Mouse (Mus musculus): ENCODE measurements around the gene Hoxa11. TPM values are rescaled to one million over a fixed set of nuclear protein-coding genes. Genes with fewer than 3 reads are reported as not detected.

Gene Hoxa11
- polyA plus RNA-seq, 1 experiment = not detected

DNA sequence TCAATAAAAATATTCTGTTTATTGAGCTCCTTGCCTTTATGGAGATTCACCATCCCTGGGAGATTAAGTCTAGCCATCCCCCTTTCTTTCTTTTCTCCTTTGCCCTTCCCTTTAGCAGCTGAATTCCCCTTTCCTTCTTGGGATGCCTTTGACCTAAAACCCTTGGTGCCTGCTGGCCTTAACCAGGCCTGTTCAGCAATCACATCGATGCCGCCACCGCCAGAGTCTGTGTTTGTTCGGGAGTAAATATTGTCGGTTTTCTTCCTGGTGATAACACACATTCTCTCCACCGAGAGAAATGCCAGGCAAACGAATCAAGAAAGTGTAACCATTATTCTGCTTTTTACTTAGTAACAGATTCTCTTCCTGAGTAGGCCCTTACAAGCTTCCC, 7.5 kb downstream of the Hoxa11 start:
- H3K4me1 ChIP-seq (ENCODE audit: control insufficient read depth, insufficient read depth, low read length) = no peaks in the 10 kb centered on the region
- H3K4me3 ChIP-seq (replicated peaks; ENCODE audit: insufficient read depth, low read depth, low read length) = no peak overlapping the region
- peaks cover 16% of the 10 kb centered on the region; the same call in 1 of the 2 replicates for H3K27me3 ChIP-seq (ENCODE audit: control insufficient read depth, insufficient read depth, low read length)
- TF ChIP-seq CTCF (IDR thresholded peaks at IDR 0.05; ENCODE audit: borderline replicate concordance, insufficient read depth, low read depth, low read length) (no peak), POLR2A (IDR thresholded peaks at IDR 0.05; ENCODE audit: borderline replicate concordance, insufficient read depth, low read length) (no peak)
- 7% methylated on average over 7 of the region's 7 CpGs for WGBS
- DNase-seq = peak in 1 of 2 experiments; percentile 1
- no peak overlapping the region for H3K27ac ChIP-seq (ENCODE audit: insufficient read depth, low read length)

DNA sequence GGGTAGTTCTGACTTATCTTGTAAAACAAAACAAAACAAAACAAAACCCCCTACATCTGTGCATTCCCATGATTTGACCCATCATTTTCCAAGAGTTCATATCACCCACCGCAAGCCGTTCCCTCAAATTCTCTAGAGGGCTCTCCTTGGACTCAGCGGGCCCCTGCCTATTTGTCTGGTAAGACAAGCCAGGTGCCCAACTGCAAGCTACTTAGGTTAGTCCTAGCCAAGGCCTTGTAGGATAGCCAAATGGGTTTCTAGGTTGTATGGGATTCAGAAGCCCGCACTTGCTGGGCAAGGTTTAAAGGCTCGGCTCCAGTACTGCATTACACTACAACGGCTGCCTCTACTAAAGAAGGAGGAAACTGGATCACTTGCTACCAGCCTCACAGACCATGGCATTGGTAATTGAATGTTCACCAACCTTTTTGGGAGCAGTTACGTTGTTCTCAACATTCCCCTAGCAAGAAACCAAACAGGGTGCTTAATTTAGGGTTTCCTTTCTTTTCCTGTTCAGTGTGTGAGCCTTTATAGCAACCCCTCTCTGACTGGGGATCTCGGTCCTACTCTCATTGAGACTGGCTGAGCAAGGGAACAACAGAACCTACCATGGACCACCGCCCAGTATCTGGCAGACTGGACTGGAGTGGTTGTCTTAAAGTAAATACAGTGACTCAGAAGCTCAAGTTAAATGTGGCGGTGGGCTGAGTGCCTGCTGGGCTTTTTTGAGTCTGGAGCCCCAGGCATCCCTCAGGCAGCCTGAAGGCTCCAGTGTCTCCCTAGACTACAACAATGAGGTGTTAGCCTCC, 8.1 kb downstream of the Hoxa11 start:
- no peak for TF ChIP-seq POLR2A (IDR thresholded peaks at IDR 0.05; ENCODE audit: borderline replicate concordance, insufficient read depth, low read length)
- TF ChIP-seq CTCF (IDR thresholded peaks at IDR 0.05; ENCODE audit: borderline replicate concordance, insufficient read depth, low read depth, low read length) = no peak
- Histone ChIP-seq H3K27ac (ENCODE audit: insufficient read depth, low read length) (no peak overlapping the region), H3K27me3 (ENCODE audit: control insufficient read depth, insufficient read depth, low read length) (peaks cover 14% of the 10 kb centered on the region; the same call in 1 of the 2 replicates), H3K4me3 (replicated peaks; ENCODE audit: insufficient read depth, low read depth, low read length) (no peak overlapping the region), H3K4me1 (ENCODE audit: control insufficient read depth, insufficient read depth, low read length) (no peaks in the 10 kb centered on the region)
- 13% methylated on average over 10 of the region's 10 CpGs for WGBS
- peak in 1 of 2 experiments; percentile 2 for DNase-seq

DNA sequence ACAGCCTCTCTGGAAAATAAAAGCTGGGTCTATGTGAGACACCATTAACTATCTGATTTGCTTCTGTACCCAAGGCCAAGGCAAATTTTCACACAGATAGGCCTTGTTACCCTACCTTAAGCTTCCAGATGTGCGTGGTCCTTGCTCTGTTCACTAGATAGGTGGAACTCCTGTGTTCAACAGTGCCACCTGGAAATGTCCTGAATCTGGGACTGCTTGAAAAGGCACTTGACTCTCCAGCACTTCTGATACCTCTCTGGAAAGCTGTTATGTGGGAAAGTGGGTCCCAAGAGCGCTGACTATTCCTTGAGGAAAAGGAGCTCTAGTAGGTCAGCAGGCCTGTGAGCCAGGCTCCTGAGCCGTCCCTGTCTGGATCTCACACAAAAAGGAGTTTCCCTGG, 8.8 kb downstream of the Hoxa11 start:
- Histone ChIP-seq H3K4me1 (ENCODE audit: control insufficient read depth, insufficient read depth, low read length) (no peaks in the 10 kb centered on the region), H3K4me3 (replicated peaks; ENCODE audit: insufficient read depth, low read depth, low read length) (no peak overlapping the region), H3K27ac (ENCODE audit: insufficient read depth, low read length) (no peak overlapping the region), H3K27me3 (ENCODE audit: control insufficient read depth, insufficient read depth, low read length) (peaks cover 17% of the 10 kb centered on the region; the same call in 1 of the 2 replicates)
- TF ChIP-seq POLR2A (IDR thresholded peaks at IDR 0.05; ENCODE audit: borderline replicate concordance, insufficient read depth, low read length) = no peak
- no peak for TF ChIP-seq CTCF (IDR thresholded peaks at IDR 0.05; ENCODE audit: borderline replicate concordance, insufficient read depth, low read depth, low read length)
- 12% methylated on average over 3 of the region's 3 CpGs for WGBS
- DNase-seq = peak in 1 of 2 experiments; percentile 3

DNA sequence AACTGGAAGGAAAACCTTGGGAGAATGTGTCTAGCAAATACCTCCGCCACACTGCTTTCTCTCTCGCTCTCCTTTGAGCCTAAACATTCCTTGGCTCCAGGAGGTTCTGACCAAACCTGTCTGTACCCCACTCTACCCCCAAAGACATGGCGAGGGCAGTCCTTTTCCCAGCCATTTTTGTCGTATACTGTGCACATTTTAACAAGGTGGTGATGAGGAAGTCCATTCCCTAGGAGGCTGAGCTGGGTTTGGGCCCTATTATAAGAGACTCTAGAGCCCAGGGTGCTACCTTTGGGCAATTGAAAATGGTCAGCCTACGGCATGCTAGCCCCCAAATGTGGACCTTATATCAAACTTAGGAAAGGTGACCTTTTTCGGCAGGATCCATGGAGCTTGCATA, 9.7 kb downstream of the Hoxa11 start:
- Histone ChIP-seq H3K4me3 (replicated peaks; ENCODE audit: insufficient read depth, low read depth, low read length) (no peak overlapping the region), H3K27me3 (ENCODE audit: control insufficient read depth, insufficient read depth, low read length) (peaks cover 18% of the 10 kb centered on the region; the same call in 1 of the 2 replicates), H3K4me1 (ENCODE audit: control insufficient read depth, insufficient read depth, low read length) (no peaks in the 10 kb centered on the region), H3K27ac (ENCODE audit: insufficient read depth, low read length) (no peak overlapping the region)
- TF ChIP-seq CTCF (IDR thresholded peaks at IDR 0.05; ENCODE audit: borderline replicate concordance, insufficient read depth, low read depth, low read length) (no peak), POLR2A (IDR thresholded peaks at IDR 0.05; ENCODE audit: borderline replicate concordance, insufficient read depth, low read length) (no peak)
- DNase-seq = peak in 1 of 2 experiments; percentile 0
- 23% methylated on average over 6 of the region's 6 CpGs for WGBS

DNA sequence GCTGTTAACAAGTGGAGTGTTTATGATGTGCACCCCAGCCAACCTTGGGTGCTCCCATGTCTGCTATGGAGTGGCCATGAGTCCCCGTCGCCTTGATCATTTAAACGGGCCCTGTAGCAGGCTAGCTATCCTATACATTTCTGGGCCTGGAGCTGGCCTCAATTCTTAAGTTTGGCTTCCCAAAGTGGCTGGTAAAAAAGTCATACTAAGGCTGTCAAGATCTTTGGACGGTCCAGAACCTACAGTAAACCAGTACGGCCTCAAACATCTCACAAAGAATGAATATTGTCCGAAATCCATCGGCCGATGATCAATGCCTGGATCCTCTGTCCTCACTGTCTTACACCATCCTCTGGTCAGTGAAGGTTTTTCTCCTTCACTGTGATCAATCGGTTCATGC, 10.3 kb downstream of the Hoxa11 start:
- WGBS = 26% methylated on average over 9 of the region's 9 CpGs
- peak in 1 of 2 experiments; percentile 1 for DNase-seq
- Histone ChIP-seq H3K27me3 (ENCODE audit: control insufficient read depth, insufficient read depth, low read length) (peaks cover 19% of the 10 kb centered on the region; the same call in 1 of the 2 replicates), H3K4me1 (ENCODE audit: control insufficient read depth, insufficient read depth, low read length) (no peaks in the 10 kb centered on the region), H3K4me3 (replicated peaks; ENCODE audit: insufficient read depth, low read depth, low read length) (no peak overlapping the region), H3K27ac (ENCODE audit: insufficient read depth, low read length) (no peak overlapping the region)
- TF ChIP-seq CTCF (IDR thresholded peaks at IDR 0.05; ENCODE audit: borderline replicate concordance, insufficient read depth, low read depth, low read length) (no peak), POLR2A (IDR thresholded peaks at IDR 0.05; ENCODE audit: borderline replicate concordance, insufficient read depth, low read length) (no peak)

DNA sequence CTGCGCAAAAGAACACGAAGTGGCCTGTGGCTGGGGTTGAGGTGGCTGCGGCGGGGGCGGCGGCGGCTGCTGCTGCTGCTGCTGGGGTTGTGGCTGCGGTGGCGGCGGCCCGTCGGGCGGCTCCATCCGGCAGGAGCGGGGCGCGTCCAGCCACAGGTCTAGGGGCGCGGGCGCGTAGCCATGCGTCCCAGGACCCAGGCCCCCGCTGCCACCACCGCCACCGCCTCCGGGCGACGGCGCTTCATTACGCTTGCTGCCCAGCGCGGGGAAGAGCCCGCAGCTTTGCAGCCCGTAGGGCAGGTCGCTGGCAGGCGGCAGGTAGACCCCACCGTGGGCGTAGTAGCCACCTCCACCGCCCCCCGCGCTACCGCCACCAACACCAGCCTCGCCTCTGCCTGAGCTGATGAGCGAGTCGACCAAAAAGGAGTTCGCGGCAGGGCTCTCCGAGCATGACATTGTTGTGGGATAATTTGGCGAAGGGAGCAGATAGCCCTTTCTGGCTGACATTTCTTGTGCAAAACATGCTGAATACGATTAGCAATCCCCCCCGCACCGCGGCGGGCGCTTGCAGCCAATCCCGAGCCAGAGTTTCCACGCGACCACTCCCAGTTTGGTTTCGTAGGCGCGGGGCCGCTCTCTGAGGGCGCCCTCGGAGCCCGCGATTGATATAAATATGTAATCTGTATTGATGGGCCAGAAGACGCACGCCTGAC, 11.0 kb downstream of the Hoxa11 start:
- 3% methylated on average over 64 of the region's 68 CpGs for WGBS
- H3K4me3 ChIP-seq (replicated peaks; ENCODE audit: insufficient read depth, low read depth, low read length) = no peak overlapping the region
- peaks cover 15% of the 10 kb centered on the region; the same call in 1 of the 2 replicates for H3K27me3 ChIP-seq (ENCODE audit: control insufficient read depth, insufficient read depth, low read length)
- H3K4me1 ChIP-seq (ENCODE audit: control insufficient read depth, insufficient read depth, low read length) = no peaks in the 10 kb centered on the region
- TF ChIP-seq POLR2A (IDR thresholded peaks at IDR 0.05; ENCODE audit: borderline replicate concordance, insufficient read depth, low read length) (no peak), CTCF (IDR thresholded peaks at IDR 0.05; ENCODE audit: borderline replicate concordance, insufficient read depth, low read depth, low read length) (no peak)
- DNase-seq = peak in 1 of 2 experiments; percentile 4
- no peak overlapping the region for H3K27ac ChIP-seq (ENCODE audit: insufficient read depth, low read length)

DNA sequence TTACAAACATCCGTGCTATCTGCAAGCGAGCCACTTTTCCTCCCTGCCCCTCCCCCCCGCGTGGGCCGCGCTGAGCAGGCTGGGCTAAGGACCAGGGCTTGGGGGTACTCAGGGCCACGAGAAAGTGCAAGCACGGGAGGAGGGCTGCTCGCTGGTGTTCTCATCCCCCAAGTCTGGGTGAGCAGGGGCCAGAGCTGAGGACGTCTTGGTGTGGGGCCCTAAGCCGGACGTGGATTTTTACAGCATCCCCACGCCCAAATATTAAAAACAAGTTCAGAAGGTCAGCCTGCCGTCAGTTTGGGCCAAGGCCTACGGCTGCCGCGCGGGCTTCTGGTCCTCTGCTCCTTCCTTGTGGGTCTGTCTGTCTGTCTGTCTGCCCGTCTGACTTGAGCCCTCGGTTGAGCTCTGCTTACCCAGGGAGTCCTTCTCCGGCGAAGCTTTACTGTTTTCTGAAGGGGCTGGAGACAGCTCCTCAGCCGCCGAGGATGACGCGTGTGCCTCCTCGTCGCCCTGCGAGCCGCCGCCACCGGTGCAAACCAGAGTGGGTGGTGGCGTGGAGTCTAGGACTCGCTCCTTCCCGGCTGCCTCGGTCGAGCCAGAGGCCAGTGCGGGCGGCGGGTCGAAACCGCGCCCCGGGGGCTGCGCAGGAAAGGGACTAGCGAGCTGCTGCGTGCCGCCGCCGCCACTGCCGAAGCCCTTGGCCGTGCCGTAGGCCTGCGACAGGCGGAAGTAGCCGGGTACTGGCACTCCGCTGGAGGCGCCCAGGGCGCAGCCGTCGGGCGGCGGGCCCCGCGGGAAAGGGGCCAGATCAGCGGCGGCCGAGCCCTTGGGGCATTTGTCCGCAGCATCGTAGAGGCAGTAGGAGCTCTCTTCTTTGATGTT, 11.8 kb downstream of the Hoxa11 start:
- H3K27me3 ChIP-seq (ENCODE audit: control insufficient read depth, insufficient read depth, low read length) = peaks cover 15% of the 10 kb centered on the region; the same call in 1 of the 2 replicates
- no peaks in the 10 kb centered on the region for H3K4me1 ChIP-seq (ENCODE audit: control insufficient read depth, insufficient read depth, low read length)
- H3K4me3 ChIP-seq (replicated peaks; ENCODE audit: insufficient read depth, low read depth, low read length) = no peak overlapping the region
- no peak overlapping the region for H3K27ac ChIP-seq (ENCODE audit: insufficient read depth, low read length)
- DNase-seq = peak in 1 of 2 experiments; percentile 6
- 1% methylated on average over 70 of the region's 70 CpGs for WGBS
- TF ChIP-seq POLR2A (IDR thresholded peaks at IDR 0.05; ENCODE audit: borderline replicate concordance, insufficient read depth, low read length) (no peak), CTCF (IDR thresholded peaks at IDR 0.05; ENCODE audit: borderline replicate concordance, insufficient read depth, low read depth, low read length) (no peak)

Measured in cerebellum, adult 2 months (tissue).